Mouse (Mus musculus): ENCODE results near the gene Rmdn3.
A peak's percentile ranks its signal among the peaks of the same experiment; 100 is the strongest.

Gene Rmdn3

DNA sequence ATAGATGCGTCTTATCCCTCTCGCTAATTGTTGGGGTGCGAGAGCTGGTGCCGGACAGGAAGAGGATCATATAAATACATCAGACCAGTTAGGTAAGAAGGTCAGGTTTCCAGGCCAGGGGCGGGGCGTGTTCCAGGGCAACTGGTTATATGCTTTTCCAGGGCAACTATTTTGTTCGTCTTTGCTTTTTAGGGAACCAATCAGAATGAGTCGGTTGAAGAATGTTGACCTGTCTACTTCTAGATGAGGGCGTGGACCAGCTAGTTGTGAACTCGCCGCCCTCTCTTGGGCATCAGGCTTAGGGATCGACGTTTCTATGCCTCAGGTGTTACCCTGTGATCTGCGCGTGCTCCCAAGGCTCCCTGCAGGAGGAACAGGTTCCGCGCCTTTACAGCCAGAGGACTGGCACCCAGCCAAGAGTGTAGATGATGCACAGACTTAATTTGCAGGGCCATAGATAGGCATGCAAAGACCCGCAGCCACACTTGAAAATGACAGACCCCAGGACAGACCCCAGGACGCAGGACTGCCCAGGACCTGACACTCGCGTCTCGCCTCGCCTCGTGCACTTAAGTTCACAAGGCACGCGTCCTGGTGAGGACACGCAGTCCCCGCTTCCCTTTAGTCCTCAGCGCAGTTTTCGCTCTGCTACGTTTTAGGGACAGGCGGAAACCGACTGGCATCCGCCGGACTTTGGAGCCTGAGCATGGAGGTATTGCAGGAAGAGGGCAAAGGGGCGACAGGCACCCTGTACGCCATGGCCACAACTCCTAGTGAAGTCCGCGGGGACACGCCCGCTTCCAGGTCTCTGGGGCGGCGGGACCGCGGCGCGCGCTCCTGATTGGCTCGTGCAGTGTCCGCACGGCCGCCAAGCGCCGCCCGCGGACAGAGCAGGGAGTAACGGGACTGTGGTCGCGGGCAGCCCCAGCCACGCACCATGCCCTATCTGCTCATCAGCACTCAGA lies 10.3 kb upstream of the Rmdn3 start, which contains the start of gene Gchfr:
Gchfr (plus strand) TSS at position 873 of the 965 bp plus-strand sequence.
- DNase-seq = peak; percentile 86

DNA sequence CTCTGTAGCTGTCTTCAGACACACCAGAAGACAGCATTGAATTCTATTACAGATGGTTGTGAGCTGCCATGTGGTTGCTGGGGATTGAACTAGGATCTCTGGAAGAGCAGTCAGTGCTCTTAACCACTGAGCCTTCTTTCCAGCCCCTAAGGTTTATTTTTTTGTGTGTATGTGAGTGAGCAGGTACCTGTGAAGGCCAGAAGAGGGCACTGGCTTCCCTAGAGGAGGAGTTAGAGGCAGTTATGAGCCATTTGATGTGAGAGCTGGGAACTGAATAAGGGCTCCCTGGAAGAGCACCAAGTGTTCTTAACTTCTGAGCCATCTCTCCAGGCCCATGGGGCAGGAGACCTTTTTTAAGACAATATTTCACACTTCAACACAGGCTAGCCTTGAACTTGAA lies 8.6 kb upstream of the Rmdn3 start:
- no peak for DNase-seq

DNA sequence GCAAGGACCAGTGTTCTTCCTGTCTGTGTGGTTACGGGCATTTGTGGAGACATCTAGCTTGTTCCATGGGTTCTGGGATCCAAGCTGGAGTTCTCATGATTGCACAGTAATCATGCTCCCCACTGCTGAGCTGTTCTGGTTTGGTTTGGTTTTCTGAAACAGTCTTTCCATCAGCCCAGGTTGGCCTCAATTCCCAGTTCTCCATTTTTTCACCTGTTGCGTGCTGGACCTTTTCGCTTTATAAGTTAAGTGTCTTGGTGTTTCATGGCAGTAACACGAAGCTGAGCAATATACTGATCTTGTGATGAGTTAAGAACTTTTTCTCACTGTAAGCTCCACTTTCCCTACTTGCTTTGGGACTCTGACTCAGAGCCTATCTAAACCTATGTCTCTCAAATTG lies 7.2 kb upstream of the Rmdn3 start:
- DNase-seq = no peak

DNA sequence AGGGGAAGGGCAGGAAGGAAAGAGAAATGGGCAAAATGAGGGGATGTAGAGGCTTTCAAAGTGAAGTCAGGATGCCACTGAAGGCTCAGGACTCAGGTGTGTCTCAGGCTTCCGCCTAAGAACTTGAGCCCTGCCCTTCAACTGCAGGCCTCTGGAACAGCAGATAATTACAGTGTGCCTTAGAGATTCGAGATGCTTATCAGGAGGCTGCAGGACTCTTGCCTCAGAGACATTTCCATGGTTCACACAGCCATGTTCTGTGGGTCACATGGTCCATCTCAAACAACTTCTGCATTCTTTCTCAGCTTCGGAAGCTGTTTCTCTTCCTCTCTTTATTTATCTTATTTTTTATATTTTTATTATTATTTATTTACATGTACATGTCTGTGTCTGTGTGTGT lies 6.3 kb upstream of the Rmdn3 start:
- DNase-seq = no peak

DNA sequence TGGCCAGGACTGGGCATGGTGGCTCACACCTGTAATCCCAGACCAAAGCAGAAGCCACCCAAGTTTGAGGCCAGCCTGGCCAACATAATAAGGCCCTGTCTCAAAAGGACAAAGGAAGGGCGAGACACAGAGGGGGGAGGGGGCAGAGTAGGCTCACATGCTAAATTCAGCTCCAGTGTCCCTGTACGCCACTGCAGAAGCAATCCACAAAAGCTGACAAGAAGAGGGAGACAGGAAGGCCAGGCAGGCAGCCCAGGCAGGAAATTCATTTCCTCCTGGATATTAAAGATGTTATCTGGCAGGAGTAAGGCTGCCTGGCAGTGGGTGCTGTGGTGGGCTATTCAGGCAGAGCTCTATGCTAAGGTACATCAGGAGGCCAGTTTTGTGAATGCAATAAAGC lies 4.4 kb upstream of the Rmdn3 start:
- DNase-seq = no peak

DNA sequence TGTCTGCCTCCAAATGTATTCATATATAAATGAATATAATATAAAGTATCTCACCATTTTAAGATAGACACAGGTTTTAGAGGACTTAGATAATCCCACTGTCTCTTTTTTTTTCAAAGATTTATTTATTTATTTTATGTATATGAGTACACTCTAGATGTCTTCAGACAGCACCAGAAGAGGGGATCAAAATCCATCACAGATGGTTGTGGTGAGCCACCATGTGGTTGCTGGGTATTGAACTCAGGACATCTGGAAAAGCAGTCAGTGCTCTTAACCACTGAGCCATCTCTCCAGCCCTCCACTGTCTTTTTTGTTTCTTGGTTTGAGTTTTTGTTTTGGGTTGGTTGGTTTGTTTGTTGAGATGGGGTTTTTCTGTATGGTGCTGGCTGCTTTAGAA lies 1.0 kb upstream of the Rmdn3 start:
- no peak for DNase-seq

DNA sequence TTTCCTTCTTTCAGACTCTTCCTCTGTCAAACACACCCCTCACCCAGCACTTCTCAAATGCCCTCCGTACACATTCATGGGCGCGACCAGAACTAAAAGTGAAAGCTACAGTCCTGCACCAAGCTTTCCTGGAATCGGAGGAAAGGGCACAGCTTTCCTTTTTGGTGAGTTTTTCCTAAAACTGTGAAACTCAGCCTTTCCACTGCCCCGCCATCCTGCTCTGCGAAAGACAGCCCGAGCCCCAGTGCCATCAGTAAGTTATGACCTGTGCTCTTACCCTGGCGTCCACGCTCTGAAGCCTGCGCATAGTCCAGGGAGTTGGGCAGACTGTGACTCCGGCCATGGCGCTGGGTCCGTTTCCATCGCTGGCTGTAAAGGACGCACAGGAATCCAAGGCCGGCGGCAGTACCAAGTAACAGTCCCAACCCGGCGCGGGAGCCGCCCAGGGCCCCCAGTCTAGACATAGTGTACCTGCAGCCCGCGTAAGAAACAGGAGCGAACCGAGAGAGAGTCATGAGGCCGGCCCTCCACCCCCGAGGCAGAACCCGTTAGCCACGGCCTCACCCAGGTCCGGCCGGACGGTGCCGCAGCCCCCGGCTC lies 653 bp downstream of the Rmdn3 start:
- peak; percentile 29 for DNase-seq

DNA sequence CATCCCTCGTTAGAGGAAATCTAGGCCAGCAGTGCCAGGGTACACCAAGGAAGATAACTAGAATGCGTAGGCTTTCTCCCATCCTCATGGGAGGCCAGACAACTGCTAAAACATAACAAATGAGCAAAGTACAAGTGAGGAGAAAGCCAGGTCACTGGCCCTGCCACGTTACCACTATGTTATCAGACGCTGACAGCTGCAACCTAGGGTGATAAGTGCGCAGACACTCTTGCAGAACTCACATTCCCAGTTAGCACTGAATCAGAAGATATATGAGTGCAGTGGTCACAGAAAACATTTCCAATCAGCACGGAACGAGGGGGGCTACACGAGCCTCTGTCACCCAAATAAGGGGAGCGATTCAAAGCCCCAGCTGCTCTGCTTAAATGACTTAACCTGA lies 1.4 kb downstream of the Rmdn3 start:
- DNase-seq = no peak

DNA sequence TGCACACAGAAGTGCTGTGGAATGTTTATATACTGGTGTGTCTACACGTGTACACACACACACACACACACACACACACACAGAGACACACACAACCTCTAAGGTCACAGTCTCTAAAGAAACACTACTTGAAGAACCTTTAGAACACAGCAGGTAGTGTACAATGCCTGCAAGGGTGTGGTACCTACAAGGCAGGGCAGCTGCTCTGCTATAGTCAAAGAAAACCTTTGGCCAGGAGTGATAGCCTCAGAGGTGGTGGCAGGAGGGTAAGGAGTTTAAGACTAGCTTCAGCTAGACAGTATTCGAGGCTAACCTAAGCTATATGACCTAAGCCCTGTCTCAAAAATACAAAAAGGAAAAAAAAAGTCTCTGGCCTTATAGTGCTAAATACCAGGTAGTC lies 2.2 kb downstream of the Rmdn3 start:
- DNase-seq = no peak

DNA sequence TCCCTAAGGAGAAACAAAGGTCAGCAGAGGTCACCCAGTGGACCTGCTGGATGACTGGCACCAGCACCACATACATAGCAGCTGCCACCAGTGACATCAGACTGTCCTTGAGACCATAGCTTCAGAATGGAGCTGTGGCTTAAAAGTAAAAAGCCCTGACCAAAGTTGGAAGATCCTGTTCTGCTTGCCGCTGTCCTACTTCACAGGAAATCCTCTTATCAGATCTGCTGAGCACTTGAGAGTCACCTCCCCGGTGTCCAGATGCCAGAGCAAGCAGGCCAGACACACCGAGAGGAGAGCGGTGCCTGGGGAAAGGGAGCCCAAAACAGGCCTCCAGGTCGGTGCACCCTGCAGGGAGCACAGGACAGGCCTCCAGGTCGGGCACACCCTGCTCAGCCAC lies 4.6 kb downstream of the Rmdn3 start:
- no peak for DNase-seq

DNA sequence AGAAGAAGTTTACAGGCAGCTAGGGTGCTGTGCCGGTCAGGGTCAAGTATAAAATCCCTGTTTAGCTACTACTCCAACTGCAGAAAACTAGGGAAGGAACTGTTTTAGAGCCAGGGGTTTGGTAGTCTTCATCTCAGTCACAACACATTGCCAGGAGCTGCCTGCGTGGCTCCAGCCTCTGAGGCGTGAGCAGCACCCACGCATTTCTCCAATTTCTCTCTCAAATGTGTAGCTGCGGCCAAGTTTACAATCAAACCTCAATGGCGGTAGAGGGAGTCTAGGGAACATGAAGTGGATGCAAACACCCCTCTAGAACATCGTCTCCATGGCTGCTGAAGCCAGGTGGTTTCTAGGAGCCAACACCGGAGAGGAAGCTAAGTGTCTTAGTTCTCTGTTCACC lies 9.1 kb downstream of the Rmdn3 start:
- no peak for DNase-seq

DNA sequence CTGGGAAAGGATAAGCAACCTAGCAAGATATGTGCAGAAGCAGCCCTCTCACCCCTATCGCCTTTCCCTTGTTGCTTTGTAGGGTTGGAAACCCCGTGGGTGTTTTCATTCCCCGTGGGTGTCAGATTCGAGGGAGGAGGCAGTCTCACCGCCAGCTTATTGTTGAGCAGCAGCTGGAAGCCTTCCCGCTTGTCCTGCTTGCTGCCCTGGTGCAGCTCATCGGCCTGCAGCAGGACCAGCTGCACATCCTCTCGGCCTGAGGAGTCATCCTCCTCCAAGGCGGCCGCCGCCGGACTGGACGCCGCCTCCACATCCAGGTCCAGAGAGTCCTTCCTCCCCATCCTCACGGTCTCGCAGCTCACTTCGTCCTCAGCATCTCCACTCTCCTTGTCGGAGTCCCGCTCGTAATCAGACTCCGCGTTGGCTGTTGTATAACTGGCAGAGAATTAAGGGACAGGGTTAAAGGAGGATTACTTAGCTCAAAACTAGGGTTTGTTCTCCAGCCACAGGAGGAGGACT lies 9.6 kb downstream of the Rmdn3 start:
- DNase-seq = no peak

DNA sequence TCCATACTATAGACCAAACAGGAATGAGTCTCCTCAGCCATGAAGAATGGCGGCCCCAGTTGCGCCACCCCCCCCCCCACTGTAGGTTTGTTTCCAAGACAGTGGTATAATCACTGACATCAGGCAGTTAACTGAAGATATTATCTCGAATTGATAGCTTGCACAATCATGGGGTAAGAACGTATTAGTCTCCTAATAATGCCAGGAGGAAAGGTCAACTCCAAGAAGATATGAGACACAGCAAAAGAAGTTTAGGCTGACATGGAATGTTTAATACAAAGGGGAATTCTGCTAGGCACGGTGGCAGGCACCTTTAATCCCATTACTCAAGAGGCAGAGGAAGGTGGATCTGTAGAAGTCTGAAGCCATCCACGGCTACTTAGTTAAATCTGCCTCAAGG lies 10.4 kb downstream of the Rmdn3 start:
- no peak for DNase-seq

DNA sequence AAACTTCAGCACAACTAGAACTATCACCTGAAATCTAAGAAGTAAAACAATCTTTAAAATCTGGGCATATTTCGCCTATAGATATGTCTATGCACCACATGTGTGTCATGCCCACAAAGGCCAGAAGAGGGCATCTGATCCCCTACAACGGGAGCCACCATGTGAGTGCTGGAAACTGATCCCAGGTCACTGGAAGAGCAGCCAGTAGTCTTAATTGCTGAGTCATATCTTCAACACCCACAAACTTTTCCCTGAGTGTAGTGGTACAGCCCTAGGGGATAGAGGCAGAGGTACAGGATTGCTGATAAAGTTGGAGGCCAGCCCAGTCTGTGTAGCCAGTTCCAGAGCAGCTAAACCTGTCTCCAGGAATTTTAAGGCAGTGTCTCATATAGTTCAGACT lies 11.6 kb downstream of the Rmdn3 start:
- no peak for DNase-seq

DNA sequence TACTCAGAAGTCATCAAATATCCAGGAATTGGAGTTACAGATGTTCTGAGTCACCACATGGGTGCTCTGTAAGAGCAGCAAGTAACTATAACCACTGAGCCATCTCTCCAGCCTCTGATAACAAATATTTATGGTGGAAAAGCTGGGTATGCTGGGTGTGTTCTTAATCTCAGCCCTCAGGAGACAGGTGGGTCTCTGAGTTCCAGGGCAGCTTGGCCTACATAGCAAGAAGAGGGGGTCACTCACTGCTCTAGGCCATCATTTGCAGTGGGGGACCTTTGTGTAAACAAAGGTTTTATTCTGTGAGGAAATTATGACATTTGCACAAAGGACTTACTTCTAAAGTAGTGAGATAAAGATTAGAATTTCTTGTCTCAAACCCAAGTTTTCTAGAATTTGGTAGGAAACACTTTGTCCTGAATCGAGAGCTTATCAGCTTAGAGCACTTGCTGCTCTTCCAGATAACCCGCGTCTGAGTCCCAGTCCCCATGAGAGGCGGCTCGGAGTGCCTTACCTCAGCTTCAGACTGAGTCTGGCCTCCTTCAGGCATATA lies 20.4 kb downstream of the Rmdn3 start:
- DNase-seq = no peak

DNA sequence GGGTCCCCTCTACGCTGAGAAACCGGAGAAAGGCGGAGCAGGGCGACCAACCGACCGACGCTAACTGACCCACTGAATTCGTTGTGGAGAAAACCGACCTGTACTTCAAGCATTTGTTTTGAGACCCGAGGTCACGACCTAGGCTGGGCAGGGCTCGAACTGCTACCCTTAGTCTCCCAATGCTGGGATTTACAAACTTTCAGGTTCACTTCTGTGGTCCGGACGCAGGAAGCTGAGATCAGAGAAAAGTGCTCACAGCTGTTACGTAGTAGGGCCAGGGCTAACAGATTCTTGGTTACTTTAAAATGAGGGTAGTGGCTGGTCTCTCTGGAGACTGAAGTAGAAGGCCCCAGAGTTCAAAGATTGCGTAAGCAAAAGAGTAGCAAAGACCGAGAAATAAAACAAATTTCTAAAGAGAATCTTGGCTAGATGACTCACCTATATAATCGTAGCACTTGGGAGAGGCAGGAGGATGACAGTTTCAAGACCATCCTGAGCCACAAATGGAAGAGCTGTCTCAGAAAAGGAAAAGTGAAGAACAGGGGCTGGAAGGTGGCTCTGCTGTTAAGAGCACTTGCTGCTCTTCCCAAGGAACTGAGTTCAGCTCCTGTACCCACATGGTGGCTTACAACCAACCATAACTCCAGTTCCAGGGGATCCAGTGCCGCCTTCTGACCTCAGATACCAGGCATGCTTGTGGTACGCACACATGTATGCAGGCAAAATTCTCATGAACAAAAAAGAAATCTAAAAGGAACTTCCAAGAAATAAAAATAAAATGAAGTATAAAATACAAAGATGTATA lies 43.5 kb downstream of the Rmdn3 start:
- DNase-seq = no peak

DNA sequence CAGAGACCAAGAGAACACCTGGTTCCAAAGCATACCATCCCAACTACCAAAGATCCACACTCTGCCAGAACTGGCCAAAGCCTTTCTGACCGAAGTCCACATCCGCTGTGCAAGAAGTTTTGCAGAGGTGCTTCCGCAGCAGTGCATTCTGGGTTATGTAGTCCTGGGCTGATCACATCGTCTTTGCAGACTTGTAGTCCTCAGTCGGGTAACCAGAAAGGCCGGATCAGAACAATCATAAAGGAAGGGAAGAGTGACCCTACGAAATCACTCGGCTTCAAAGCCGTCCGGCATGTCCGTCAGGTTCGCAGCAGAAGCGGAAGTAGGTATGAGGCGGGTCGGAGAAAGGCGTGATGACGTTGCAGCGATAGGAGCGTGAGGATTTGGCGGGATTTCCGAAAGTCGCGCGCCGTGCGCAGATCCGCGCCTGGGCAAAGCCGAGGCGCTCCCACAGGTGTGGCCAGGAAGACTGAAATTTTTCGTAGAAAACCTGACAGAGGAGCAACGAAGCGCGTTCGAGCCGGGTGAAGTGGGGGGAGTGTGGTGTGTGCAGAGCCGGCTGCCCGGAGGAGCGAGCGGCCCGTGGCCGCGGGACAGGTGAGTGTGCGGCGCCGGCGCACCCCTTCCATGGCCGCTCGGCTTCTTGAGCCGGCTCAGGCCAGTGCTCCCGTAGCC lies 44.3 kb downstream of the Rmdn3 start, which contains the start of gene Rad51:
Rad51 (plus strand) TSS at position 356 of the 675 bp plus-strand sequence.
- peak; percentile 94 for DNase-seq

DNA sequence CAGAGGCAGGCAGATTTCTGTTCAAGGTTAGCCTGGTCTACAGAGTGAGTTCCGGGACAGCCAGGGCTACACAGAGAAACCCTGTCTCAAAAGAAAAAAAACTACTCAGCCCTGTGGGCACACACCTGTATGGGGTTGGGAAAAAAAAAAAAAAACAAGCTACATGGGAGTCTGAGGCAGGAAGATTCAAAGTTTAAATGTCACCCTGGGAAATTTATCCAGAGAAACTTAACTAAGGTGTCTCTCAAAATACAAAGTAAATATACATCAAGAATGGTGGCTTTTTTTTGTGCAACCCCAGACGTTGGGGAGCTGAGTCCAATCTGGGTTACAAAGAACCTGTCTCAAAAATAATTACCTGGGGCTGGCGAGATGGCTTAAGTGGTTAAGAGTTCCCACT lies 45.8 kb downstream of the Rmdn3 start:
- no peak for DNase-seq

DNA sequence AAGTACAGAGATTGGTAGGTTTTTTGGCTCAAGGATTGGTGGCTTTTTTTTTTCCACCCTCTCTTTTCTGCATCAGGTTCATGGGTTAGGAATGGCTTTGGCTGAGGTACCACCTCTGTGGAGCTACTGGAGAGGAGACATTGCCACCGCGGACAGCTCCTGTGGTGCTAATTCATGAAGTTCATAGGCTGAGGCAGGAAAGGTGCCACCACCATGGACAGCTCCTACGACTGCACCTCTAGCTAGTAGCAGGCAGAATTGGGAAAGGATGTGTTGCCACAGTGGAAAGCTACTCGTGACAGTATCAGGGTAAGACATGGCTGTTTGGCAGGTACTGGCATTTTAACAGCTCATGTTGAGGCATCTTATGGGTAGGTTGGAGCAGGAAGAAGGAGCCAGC lies 48.3 kb downstream of the Rmdn3 start:
- peak; percentile 61 for DNase-seq

DNA sequence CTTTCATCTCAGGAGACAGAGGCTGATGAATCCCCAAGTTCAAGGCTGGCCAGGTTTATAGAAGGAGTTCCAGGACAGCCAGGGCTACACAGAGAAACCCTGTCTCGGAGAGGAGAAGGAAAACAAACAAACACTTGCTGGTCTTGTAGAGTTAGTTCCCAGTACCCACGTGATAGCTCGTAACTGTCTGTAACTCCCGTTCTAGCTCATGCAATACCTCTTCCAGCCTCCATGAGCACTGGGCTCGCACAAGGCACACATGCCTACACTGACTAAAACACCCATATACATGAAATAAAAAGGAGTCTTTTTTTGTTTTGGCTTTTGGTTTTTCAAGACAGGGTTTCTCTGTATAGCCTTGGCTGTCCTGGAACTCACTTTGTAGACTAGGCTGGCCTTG lies 50.3 kb downstream of the Rmdn3 start:
- DNase-seq = no peak

DNA sequence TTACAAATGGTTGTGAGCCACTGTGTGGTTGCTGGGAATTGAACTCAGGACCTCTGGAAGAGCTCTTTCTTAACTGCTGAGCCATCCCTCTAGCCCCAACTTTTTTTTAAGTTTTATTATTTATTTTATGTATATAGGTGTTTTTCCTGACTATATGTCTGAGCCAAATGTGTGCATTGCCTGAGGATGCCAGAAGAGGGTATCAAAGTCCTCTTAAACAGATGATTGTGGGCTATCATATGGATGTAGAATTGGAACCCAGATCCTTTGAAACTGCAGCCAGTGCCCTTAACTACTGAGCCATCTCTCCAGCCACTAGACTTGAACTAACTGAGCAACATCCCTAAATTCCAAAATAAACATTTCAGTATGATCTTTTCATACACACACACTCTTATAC lies 55.3 kb downstream of the Rmdn3 start:
- DNase-seq = no peak
